Mouse (Mus musculus) liver (tissue): Measurements from ENCODE around the gene Prr18.

ENCODE experiments used
- DNase-seq: peaks from one replicate; pipeline ENCODE4 v3.0.0-alpha.2; 2020; ENCODE audit warnings: mixed read lengths

The Prr18 gene

GRCm38 (mm10) chr17:8390487-8390886 lies 53.2 kb downstream of the Prr18 start:
- no peak for DNase-seq
